In the genomic region with DNA sequence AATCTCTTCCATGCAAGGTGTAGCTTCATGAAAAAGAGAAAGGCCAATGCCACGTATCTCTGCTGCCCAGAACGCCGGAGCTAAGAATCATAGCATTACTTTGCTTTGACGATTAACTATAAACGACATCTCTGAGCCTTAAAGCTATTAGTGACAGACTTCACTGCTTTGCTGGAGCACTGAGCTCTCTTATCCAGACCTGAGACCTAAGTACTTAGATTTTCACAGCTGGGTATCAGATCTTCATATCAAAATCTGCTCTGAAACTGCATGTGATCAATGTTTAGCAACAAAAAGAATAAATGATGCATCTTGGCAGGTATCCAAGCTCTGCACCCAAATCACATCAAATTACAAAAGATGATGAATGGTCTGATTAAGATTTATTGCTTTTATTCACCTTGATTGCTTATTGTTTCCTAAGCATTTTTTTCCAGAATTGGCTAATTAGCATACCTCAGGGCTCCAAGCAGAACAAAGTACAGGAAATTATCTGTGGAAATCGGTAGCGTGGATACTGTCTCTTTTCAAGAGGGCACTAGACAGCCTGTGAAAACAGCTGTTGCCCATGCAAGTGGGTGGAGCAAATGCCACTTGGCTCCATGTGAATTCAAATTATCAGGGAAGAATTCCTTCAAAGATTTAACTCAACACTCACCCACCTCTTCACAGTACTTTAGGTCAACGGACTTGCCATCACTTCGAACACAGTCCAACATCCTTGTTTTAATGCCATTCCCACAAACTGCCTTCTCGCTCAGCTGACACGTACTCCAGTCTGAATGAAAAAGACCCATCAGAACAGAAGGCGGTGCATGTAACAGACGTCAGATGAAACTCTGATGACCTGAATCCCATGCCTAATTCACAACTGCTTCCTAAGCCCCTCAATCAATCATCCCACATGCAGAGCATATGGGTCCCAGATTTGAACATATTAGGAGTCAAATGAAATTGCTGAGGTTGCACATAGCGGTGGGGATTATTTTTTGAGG, we compare ENCODE assay signal across 17 mouse cellular contexts.
A peak's percentile ranks its signal among the peaks of the same experiment; 100 is the strongest.
DNase-seq lines count a peak whose midpoint lies in the region; ATAC-seq and TF ChIP-seq lines count a peak whose summit lies in the region.
"Had no signal": no experiment of that assay in that cellular context is flagged by ENCODE, and none has a peak within 500 bp of the region (broad histone marks: within the 10 kb centered on the region; RNA-seq: fewer than 3 reads in every experiment).

No protein-coding gene starts in this region.

- no peak overlapping the region for H3K4me3 ChIP-seq in CH12.LX (replicated peaks in 1 of 3; ENCODE audit: low read depth in 2 of 3, low read length in 2 of 3, poor library complexity in 1 of 3)
- H3K4me3 ChIP-seq in embryonic facial prominence, embryonic 14.5 days (ENCODE audit: low read depth, low read length): no peak overlapping the region
- no peak overlapping the region for H3K4me3 ChIP-seq in hindbrain, embryonic 15.5 days
- H3K4me3 ChIP-seq in neural tube, embryonic 11.5 days (ENCODE audit: low read depth, low read length): no peak overlapping the region
- H3K4me3 ChIP-seq: embryonic facial prominence, embryonic 15.5 days; myocyte had no signal

- ATAC-seq in embryonic facial prominence, embryonic 14.5 days (ENCODE audit: low read depth): no peak; the same call in 1 of the 2 replicates
- ATAC-seq in hindbrain, embryonic 15.5 days (ENCODE audit: low FRiP score, low read depth): peak; percentile 69; the same call in 1 of the 2 replicates
- ATAC-seq in neural tube, embryonic 11.5 days (ENCODE audit: insufficient read depth, low FRiP score, low TSS enrichment): peak; percentile 39; the same call in 1 of the 2 replicates
- ATAC-seq: intestine, embryonic 16.5 days; liver, postnatal 0 days had no signal

- no peak overlapping the region for H3K27ac ChIP-seq in CH12.LX (ENCODE audit: insufficient read depth, low read depth)
- no peak overlapping the region for H3K27ac ChIP-seq in embryonic facial prominence, embryonic 14.5 days (replicated peaks; ENCODE audit: low read depth, low read length)
- H3K27ac ChIP-seq in hindbrain, embryonic 15.5 days (replicated peaks): 0 out of 2 replicates have a peak overlapping the region, but pooled peaks have one; percentile 7
- no peak overlapping the region for H3K27ac ChIP-seq in neural tube, embryonic 11.5 days (ENCODE audit: low read depth, low read length)
- H3K27ac ChIP-seq: embryonic facial prominence, embryonic 15.5 days; macrophage had no signal

- no peak for TF ChIP-seq POLR2A in CH12.LX (IDR thresholded peaks at IDR 0.05; ENCODE audit: low read depth, low read length)

- peak overlapping the region; percentile 50; the same call in 1 of the 2 replicates for H3K4me2 ChIP-seq in CH12.LX (ENCODE audit: insufficient read depth, low read depth, poor library complexity, severe bottlenecking)
- no peak overlapping the region for H3K4me2 ChIP-seq in embryonic facial prominence, embryonic 14.5 days (ENCODE audit: low read depth, low read length)
- H3K4me2 ChIP-seq in hindbrain, embryonic 15.5 days: no peak overlapping the region
- H3K4me2 ChIP-seq in neural tube, embryonic 11.5 days (ENCODE audit: low read depth): no peak overlapping the region
- H3K4me2 ChIP-seq: embryonic facial prominence, embryonic 15.5 days had no signal

- peaks cover 0 to 4% of the 10 kb centered on the region in 2 experiments; a peak in 2 of 4 replicates for H3K4me1 ChIP-seq in CH12.LX (ENCODE audit: control insufficient read depth in 1 of 2, insufficient read depth in 2 of 2)
- H3K4me1 ChIP-seq in embryonic facial prominence, embryonic 14.5 days (ENCODE audit: control insufficient read depth, insufficient read depth, low read length): no peaks in the 10 kb centered on the region
- H3K4me1 ChIP-seq in hindbrain, embryonic 15.5 days (replicated peaks): peaks cover 9% of the 10 kb centered on the region; the same call in 1 of the 2 replicates
- H3K4me1 ChIP-seq in neural tube, embryonic 11.5 days (ENCODE audit: control insufficient read depth, insufficient read depth, low read length): no peaks in the 10 kb centered on the region
- H3K4me1 ChIP-seq: embryonic facial prominence, embryonic 15.5 days had no signal

- TF ChIP-seq CTCF in CH12.LX (conservative IDR thresholded peaks at IDR 0.05 in 1 of 2, IDR thresholded peaks at IDR 0.05 in 1 of 2; ENCODE audit: low read depth in 2 of 2, low read length in 2 of 2): no peak

- no peaks in the 10 kb centered on the region for H3K36me3 ChIP-seq in CH12.LX (replicated peaks in 1 of 2; ENCODE audit: control insufficient read depth in 1 of 2, insufficient read depth in 1 of 2, low read length in 1 of 2)
- no peaks in the 10 kb centered on the region for H3K36me3 ChIP-seq in embryonic facial prominence, embryonic 14.5 days (ENCODE audit: control insufficient read depth, insufficient read depth, low read length)
- H3K36me3 ChIP-seq in hindbrain, embryonic 15.5 days: no peaks in the 10 kb centered on the region
- no peaks in the 10 kb centered on the region for H3K36me3 ChIP-seq in neural tube, embryonic 11.5 days (ENCODE audit: control insufficient read depth, insufficient read depth, low read length)
- H3K36me3 ChIP-seq: embryonic facial prominence, embryonic 15.5 days had no signal

- no peak for TF ChIP-seq EP300 in CH12.LX (IDR thresholded peaks at IDR 0.05; ENCODE audit: low read length)

- H3K9me3 ChIP-seq in CH12.LX (replicated peaks; ENCODE audit: low read length): no peaks in the 10 kb centered on the region
- no peaks in the 10 kb centered on the region for H3K9me3 ChIP-seq in embryonic facial prominence, embryonic 14.5 days (ENCODE audit: control insufficient read depth, low read length)
- no peaks in the 10 kb centered on the region for H3K9me3 ChIP-seq in hindbrain, embryonic 15.5 days
- H3K9me3 ChIP-seq in neural tube, embryonic 11.5 days (ENCODE audit: control insufficient read depth, low read length): no peaks in the 10 kb centered on the region
- H3K9me3 ChIP-seq: embryonic facial prominence, embryonic 15.5 days had no signal

- no peak overlapping the region for H3K9ac ChIP-seq in CH12.LX (ENCODE audit: insufficient read depth, low read depth)
- no peak overlapping the region for H3K9ac ChIP-seq in embryonic facial prominence, embryonic 14.5 days (ENCODE audit: low read depth, low read length)
- no peak overlapping the region for H3K9ac ChIP-seq in hindbrain, embryonic 15.5 days
- no peak overlapping the region for H3K9ac ChIP-seq in neural tube, embryonic 11.5 days (ENCODE audit: low read length)
- H3K9ac ChIP-seq: embryonic facial prominence, embryonic 15.5 days; liver, postnatal 0 days had no signal

- in situ Hi-C loops in CH12.LX (cut with MboI; ENCODE audit: low pct_ligation_motif_present, low pct_unique_long_range_greater_than_20kb, low sequenced_read_pairs): loop anchor here (25.0 kb wide), 1 partner anchor 800 kb away; no protein-coding TSS in a partner anchor

- no peaks in the 10 kb centered on the region for H3K79me2 ChIP-seq in CH12.LX (replicated peaks; ENCODE audit: control insufficient read depth, extremely low read depth, insufficient read depth, poor library complexity, severe bottlenecking)

- intact Hi-C loops in heart, postnatal 10 days (cut with DNase I): no loop called here

- dilution Hi-C loops in CH12.LX (cut with MboI; ENCODE audit: extremely low pct_ligation_motif_present, extremely low pct_unique_long_range_greater_than_20kb, low sequenced_read_pairs): no loop called here

- H3K27me3 ChIP-seq in CH12.LX (replicated peaks): no peaks in the 10 kb centered on the region
- H3K27me3 ChIP-seq in embryonic facial prominence, embryonic 14.5 days (replicated peaks; ENCODE audit: control insufficient read depth, insufficient read depth, low read length): no peaks in the 10 kb centered on the region
- H3K27me3 ChIP-seq in hindbrain, embryonic 15.5 days: no peaks in the 10 kb centered on the region
- H3K27me3 ChIP-seq in neural tube, embryonic 11.5 days (ENCODE audit: control insufficient read depth, insufficient read depth, low read length): no peaks in the 10 kb centered on the region
- H3K27me3 ChIP-seq: embryonic facial prominence, embryonic 15.5 days had no signal

- 55% methylated on average over 14 of the region's 14 CpGs for WGBS in embryonic facial prominence, embryonic 14.5 days
- 40% methylated on average over 14 of the region's 14 CpGs for WGBS in hindbrain, embryonic 15.5 days
- WGBS in neural tube, embryonic 11.5 days: 66% methylated on average over 14 of the region's 14 CpGs

- no peak for TF ChIP-seq RAD21 in CH12.LX (IDR thresholded peaks at IDR 0.05; ENCODE audit: low read depth, low read length)

- DNase-seq in CH12.LX (ENCODE audit: extremely low read depth): no peak
- DNase-seq in embryonic facial prominence, embryonic 14.5 days (ENCODE audit: low spot score): peak; percentile 23
- DNase-seq in neural tube, embryonic 11.5 days (ENCODE audit: low spot score): no peak
- DNase-seq in urinary bladder, postnatal 25 days (ENCODE audit: low spot score): no peak
- no peak for DNase-seq in kidney, postnatal 14 days
- no peak for DNase-seq in heart, postnatal 10 days
- DNase-seq: adrenal gland, postnatal 14 days; cerebellum, postnatal 25 days; heart, adult 11 months; heart, postnatal 14 days; kidney, postnatal 36 days; liver, postnatal 0 days had no signal

TF ChIP-seq in CH12.LX, 34 proteins besides CTCF, POLR2A, EP300 and RAD21:
- no peak for TF ChIP-seq MAX (IDR thresholded peaks at IDR 0.05; ENCODE audit: low read length)
- TF ChIP-seq MAFK (IDR thresholded peaks at IDR 0.05; ENCODE audit: insufficient replicate concordance, low read length): 0 out of 2 replicates have a peak, but pooled peaks have one; percentile 34
